Mouse (Mus musculus) lung, adult 18-20 months (tissue): ENCODE measurements around the gene Fez1.

Experiments
- DNase-seq, 2 experiments: peaks; one replicate each; pipeline ENCODE4 v3.0.0; 2022; ENCODE audit warnings: mixed read lengths in 2 of 2

Gene Fez1

DNA sequence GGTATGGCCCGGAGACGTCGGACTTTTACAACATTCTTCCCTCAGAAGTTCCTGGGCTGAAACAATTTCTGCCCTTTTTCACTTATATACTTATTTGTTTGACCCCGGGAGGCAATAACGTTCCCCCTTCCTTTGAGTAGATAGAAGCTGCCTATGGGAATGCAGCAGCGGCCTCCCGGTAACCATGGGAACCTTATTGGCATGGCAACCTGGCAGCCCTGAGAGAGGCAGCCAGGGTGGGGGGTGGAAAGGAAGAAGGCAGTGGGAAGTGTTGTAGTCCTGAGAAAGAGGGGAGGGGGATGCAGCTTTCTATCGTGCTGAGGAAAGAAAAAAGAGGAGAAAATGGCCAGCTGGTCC is at the start of gene Fez1:
Gene Fez1, plus strand, starts transcription at position 221 of the 357 bp plus-strand sequence.
- DNase-seq: no peak

DNA sequence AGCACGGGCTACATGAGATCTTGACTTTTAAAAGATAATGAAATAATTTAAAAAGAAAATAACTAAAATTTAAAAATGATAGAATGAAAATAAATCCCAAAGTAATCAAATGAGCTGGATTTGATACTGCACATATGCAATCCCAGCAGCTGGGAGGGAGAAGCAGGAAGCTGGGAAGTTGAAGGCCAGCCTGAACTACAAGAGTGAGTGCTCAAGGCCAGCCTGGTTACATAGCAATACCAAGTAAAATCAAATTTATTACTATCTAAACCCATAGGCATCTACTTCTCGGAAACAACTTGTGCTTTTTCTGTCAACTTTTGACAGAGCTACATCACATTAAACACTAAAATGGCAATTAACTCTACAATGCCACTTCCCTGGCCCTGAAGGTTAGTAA is 37.7 kb upstream of the Fez1 start:
- DNase-seq: no peak

DNA sequence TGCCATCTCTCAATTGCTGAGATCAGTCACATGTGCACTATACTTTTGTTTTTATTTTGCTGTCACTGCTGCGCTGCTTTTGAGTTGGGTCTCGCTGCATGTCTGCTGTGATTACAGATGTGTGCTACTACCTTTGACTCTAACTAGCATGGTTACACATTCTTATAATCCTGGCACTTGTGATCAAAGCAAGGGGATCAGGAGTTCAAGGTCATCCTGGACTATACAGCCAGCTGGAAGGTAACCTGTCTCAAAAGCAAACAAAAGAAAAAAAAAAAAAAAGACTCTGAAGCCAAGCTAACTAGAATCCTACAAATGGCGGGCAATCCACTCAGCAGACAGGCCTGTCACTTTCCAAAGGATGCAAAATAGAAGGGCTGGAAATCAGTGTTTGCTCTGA is 29.5 kb upstream of the Fez1 start:
- no peak for DNase-seq

DNA sequence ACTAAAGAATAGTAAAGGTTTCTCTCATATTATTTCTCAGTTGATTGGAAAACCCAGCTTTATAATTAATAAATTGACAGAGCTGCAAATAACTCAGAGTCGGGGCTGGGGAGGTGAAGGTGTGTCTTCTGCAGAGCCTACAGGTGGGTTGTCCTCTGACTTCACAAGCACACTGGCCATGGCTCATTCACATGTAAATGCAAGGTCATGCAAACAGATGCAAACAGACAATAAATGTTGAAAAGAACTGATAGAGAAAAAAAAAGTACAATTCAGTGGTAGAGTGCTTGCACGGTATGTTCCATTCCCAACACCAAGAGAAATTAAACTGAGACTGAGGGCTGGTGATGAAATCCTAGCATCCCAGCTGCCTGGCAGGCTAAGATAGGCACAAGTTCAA is 27.2 kb upstream of the Fez1 start:
- no peak for DNase-seq

DNA sequence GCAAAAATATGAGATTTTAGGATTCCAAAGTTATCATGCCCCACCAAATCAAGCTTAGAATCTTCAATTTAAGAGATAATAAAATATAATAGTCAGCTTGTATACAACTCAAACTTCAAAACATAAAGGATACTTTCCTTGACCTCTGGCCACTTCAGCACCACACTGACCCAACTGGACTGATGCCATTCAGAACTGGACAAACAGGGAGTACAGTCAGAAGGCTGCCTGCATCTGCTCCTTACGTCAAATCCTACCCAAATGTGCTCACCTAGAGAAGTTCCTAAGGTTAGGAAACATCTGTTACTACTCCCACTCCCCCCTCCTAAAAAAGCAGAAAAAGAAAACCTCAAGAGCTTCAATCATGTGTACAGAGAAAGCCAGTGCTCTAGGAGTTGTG is 26.1 kb upstream of the Fez1 start:
- DNase-seq: peak in 1 of 2 experiments; percentile 17

DNA sequence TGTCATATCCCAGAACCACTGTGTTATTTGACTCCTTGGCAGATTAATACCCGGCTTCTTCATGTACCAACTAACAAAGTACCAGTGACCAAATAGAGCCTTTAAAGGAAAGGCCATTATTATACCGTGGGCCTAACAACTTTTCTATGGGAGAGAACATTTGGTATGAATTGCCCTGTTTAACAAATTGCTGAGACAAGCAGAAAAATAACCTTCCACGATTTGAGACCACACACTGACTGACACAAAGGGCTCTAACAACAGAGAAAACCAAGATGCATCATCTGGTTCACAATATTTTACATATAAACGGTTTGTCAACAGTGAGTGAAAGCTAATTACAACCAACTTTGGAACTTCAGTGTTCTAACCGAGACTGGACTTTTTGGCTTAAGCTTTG is 25.4 kb upstream of the Fez1 start:
- no peak for DNase-seq

DNA sequence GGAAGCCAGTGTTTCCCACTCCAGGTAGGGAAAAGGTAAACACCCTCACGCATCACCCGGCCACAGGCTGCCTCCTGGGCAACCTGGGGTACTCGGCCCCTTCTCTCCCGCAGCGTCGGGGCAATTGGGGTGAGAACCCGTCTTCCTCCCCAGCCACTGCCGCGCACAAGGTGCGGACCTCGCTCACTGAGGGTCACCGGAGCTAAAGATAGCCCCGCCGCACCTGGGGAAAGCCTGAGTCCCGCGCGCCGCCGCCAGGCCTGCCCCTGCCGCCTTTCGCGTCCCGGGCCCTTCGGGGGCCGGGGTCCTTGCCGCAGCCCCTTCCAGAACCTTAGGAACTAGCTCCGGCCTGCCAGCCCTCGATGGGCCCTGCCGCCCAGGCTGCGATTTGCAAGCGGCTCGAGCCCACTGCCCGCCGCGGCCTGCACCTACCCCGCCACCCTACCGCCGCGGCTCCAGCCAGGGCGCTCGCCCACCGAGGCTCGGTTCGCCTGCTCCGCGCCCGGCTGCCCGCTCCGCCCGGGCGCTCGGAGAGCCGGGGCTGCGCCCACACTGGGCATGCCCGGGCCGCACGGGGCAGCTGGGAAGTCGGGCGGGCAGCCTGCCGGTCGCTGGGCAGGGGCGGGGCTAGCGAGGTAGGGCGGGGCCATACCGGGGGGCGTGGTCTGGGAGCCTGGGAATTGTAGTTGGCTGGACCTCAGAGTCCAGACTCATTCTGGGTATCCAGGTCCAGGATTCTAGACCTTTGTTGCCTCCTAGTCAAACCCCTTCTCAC is 24.7 kb upstream of the Fez1 start, which contains the start of gene Ei24:
Gene Ei24, minus strand, starts transcription at position 613 of the 775 bp plus-strand sequence.
- peak; percentile 92 to 95 for DNase-seq

DNA sequence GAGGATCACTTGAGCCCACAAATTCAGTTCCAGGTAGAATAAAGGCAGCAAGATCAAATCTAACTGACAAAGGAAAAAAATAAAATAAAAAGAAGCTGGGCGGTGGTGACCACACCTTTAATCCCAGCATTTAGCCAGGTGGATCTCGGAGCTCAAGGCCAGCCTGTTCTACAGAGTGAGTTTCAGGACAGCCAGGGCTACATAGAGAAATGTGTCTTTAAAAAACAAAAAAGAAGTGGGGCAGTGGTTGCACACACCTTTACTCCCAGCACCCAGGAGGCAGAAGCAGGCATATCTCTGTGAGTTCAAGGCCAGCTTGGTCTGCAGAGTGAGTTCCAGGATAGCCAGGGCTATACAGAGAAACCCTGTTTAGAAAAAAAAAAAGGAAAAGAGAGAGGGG is 19.7 kb upstream of the Fez1 start:
- DNase-seq: no peak

DNA sequence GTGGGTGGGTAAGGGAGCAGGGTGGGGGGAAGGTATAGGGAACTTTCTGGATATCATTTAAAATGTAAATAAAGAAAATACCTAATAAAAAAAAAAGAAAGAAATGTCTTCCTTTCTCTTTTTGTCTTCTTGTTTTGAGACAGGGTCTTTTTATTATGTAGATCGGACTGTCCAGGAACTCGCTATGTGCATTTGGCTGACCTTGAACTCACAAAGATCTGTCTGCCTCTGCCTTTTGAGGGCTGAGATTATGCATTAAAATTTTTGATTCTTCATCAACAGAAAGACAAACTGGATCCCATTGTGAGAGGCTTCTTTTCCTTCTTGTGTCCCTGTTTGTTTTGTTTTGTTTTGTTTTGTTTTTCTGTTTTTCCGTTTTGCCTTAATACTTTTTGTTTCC is 18.7 kb upstream of the Fez1 start:
- DNase-seq: no peak

DNA sequence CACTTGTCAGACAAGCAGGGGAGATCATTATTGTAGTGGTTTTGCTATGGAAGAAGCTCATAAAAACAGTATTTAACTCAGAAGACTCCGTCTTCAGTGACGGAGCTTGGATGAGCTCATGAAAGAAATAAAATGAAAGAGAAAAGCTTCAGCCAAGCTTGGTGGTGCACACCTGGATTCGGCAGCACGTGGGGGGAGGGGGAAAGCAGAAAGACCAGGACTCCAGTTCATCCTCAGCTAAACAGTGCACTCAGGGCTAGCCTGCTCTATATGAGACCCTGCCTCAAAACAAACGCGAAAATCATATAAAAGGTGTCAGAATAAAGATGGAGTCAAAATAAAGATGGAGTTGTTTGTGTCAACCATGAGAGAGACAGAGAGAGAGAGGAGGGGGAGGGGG is 18.3 kb upstream of the Fez1 start:
- no peak for DNase-seq

DNA sequence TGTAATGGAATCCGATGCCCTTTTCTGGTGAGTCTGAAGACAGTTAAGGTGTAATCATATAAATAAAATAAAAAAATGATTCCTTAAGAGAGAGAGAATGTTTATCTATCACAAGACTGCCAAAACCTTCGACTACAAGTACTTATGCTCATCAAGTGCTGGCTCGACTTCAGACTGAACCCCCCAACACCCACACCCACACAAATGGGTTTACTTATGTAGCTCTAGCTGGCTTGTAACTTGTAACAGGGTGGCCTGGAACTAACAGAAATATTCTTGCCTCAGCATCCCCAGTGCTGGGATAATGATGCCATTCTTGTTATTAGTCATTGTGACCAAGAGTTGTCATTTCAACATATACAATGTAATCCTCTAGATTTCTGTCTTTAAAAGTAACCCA is 17.7 kb upstream of the Fez1 start:
- DNase-seq: no peak

DNA sequence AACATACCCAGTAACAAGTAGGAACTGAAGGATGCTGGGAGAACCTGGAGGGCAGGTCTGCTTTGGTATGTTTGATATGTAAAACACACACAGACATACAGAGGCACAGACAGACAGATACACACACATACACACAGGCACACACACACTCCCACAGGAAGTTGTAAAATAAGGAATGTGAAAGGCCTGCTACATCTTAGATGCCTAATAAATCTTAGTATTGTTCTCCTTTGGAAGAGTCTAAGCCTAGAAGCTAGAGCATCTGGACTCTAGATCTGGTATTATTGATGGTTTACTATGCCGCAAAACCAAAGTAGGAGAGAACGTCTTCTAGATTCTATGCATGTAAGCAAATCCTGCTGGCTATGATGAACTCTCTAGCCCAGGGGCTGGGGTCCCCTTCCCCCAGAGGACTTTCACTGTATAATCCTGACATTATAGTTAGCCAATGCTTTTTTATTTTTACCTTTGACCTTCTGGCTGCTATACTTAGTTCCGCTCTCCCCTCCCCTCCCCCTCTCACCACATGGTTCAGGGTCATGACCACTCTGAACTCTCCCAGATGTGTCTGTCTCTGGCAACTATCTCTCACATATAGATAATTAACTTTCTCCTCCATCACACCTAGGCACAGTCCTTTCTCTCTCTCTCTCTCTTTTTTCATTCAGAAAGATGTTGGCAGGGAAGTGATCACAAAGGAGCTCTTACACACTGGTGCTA is 16.2 kb upstream of the Fez1 start:
- DNase-seq: no peak

DNA sequence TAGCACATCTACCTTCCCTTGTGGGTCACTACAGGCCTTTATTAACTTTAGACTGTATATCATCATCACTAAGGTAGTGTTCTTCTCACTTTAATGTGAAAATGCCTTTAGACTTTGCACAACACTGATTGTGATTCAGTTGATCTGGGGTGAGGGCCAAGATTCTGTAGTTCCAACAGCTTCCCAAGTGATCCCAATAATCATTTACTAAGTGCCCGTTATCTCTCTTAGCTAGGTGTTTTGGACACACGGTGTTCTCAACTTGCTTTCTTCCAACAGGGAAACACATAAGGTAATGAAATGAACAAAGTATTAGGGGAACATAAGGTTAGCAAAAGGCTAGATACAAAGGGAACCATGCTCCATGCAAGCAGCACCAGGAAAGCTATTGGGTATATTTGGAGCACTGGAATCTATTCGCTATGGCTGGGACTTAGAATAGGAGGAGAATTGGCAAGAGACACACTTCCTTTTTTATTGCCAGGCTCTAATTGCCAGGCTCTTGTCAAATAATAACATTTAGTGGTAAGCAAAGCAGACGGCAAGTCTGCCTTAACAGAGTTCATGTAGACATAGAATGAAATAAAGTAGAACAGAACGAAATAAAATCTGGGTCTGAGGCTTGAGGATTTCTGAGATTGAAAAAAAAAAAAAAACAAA is 13.4 kb upstream of the Fez1 start:
- DNase-seq: no peak

DNA sequence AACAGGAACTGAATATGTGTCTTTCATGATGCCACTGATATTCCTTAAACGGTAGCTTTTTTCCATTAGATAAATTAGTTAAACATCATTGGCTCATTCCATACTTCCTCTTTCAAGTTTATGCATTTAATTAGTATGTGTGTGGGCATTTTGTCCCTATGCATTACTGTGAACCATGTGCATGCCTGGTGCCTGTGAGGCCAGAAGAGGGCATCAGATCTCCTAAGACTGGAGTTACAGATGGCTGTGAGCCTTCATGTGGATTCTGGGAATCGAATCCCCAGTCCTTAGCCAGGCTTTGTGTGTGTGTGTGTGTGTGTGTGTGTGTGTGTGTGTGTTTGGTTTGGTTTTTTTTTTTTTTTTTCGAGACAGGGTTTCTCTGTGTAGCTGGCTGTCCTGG is 7.2 kb upstream of the Fez1 start:
- no peak for DNase-seq

DNA sequence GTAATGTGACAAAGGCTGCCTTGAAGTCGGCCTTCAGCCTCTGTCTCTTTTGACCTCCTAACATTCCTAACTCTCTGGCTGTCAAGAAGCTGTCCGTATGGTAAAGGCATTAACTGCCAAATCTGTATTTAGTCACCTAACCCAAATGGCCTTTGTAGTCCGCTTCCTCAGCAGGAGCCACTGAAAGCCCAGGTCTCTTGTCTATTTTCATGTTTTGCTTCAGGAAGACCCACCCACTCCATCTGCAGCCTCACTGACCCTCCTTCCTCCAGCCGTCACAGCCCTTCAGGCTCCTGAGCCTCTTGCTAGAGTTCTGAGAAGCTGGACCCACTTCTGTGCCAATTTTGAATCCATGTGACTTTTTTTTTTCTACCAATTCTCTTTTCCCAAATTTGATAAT is 2.8 kb upstream of the Fez1 start:
- no peak for DNase-seq

DNA sequence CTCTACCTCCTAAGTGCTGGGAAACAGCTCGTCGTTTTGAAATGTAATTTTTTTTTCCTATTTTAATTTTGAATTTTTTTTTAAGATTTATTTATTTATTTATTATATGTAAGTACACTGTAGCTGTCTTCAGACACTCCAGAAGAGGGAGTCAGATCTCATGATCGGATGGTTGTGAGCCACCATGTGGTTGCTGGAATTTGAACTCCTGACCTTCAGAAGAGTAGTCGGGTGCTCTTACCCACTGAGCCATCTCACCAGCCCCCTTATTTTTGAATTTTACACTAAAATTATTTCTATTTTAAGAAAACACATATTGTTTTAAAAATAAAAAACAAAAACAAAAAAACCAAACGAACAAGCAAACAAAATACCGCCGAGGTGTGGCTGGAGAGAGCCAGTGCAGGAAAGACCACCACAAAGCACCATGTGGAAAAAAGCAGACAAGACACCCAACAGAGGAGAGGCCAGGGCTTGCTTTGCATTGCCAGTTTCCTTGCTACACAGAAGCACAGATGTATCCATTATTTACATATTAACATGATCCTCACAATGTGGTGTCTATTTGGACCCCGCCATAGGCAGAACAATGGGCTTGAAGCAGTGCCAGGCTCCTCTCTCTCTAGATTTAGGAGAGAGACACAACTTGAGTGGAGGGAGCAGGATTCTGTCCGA is 558 bp upstream of the Fez1 start:
- no peak for DNase-seq

DNA sequence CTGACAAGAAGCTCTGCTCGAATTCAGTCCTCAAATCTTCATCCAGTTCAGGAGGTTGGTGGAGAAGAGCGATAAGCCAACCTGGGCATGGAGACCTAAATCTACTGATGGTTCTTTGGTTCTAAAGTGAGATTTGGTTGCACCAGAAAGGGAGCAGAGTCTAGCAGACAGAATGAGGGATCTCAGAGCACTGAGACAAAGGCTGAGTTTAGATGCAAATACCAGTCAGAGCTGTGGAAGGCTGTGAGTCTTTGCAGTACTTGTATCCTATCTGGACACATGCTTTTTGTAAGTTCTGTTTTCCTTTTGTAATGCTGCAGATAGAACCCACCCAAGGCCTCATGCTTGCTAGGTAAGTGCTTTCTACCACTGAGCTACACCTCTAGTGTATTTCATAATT is 360 bp downstream of the Fez1 start:
- no peak for DNase-seq

DNA sequence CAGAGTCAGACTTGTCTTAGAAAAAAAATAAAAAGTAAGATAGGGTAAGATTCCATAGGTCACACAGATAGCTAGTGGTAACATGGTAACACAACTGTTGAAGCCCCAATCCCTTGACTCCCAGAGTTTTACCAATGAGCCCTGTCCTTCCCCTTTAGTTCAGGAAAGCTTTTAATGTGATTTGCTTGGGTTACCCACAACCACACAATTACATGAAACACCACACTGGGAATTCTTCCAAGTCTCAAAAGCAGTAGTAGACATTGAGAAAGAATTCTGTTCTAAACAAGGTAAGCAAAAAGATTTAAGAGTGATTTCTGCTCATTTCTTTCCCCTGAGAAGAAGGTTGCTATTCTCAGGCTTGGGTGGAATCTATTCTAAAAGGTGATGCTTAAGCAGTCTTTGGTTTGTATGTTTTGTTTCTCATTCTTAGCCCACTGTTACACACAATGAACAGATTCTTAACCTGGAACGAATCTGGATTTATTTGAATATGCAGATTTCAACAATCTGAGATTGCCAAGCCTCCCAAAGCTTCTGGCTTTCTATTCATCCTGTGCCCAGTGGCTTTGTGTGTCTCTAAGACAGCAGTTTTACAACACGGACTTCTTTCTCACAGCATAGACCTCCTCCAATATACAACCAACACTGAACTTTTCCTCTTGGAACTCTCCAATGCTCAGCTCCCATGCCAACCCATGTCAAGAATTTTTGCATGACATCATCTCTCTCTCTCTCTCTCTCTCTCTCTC is 5.1 kb downstream of the Fez1 start:
- no peak for DNase-seq

DNA sequence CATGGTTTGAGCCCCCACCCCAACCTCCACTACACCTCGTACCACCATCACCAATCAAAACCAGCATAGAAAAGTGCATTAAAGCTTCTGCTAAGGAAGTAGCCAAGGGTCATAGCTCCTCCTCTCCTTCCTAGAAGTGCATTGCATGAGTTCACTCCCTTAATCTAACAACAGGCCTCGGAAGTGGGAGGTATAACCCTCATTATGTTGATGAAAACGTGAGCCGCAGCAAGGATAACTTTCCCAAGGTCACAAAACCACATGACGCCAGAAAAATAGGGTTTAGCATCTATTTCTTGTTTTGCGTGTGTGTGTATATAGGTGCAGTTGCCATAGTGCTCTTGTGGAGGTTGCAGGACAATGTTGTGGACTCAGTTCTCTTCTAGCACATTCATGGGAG is 9.7 kb downstream of the Fez1 start:
- DNase-seq: no peak

DNA sequence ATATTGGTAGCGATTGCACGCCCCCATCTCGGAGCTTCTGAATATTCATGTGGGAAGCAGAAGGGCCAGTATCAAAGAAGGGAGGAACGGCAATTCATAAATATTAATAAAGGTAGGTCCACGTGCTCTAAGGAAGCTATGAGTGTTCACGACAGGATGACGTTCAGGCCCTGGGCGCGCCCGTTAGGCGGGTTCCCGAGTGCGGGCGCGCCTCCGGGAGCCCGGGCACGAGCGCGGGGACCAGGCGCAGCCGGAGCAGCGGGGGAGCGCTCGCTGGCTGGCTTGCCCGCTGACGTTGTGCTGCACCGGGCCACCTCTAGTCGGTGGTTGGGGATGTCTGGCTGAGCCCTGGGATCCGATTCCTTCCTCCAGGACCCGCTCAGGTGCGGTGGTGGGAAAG is 10.9 kb downstream of the Fez1 start:
- DNase-seq: peak; percentile 39 to 48

DNA sequence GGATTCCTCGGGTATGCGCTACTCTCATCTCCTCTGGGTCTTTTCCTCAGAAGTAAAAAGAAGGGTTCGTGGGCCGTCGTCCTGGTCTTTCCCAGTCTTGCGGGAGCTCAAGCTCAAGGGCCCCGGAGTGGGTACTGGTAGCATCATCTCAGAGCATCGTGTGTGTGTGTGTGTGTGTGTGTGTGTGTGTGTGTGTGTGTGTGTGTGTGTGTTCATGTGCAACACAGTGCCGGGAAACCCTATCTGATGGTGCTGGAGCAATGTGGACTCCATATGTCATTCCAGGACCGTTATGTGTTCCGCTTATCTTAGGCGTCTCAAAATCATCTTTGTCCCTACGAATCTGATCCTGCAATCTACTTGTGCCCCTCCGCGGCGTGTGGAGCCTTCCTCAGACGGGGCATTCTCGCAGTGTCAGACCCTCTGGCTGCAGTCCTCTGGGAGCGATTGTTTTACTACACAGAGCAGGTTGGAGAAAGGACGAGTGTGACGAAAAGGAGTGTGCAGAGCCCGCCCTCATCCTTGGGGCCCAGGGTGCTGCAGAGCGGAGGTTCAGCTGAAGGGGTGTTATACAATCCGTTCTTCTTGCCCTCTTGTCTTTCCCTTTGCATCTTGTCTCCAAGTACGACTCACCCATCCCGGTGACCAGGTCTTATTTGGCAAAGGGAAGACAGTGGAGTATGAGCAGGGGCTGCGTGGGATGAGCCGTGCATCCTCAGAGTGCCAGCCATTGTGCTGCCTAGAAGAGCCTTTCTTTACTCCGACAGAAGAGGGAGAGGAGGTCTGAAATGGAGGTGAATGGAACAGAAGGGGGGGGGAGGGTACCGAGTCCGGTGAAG is 11.6 kb downstream of the Fez1 start:
- DNase-seq: no peak

DNA sequence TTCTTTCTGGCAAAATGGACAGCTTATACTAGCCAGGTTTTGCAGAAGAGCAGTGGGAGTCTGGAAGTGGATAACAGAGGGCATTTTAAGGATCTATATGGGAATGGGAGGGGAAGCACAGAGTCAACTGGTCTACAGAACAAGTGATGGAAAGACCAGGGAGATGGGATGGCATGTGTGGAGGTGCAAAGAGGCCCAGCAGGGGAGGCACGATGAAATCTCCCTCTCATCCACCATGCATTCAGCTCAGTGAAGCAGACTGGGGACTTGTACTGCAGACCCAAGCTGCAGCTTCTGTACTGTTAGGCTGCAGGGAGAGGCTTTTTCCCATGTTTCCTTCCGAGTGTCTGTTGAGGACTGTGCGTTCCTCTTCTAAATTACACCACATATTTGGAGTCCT is 12.2 kb downstream of the Fez1 start:
- no peak for DNase-seq
